Mouse (Mus musculus): ENCODE measurements around the gene Pdcd1lg2.

Pdcd1lg2 gene

DNA sequence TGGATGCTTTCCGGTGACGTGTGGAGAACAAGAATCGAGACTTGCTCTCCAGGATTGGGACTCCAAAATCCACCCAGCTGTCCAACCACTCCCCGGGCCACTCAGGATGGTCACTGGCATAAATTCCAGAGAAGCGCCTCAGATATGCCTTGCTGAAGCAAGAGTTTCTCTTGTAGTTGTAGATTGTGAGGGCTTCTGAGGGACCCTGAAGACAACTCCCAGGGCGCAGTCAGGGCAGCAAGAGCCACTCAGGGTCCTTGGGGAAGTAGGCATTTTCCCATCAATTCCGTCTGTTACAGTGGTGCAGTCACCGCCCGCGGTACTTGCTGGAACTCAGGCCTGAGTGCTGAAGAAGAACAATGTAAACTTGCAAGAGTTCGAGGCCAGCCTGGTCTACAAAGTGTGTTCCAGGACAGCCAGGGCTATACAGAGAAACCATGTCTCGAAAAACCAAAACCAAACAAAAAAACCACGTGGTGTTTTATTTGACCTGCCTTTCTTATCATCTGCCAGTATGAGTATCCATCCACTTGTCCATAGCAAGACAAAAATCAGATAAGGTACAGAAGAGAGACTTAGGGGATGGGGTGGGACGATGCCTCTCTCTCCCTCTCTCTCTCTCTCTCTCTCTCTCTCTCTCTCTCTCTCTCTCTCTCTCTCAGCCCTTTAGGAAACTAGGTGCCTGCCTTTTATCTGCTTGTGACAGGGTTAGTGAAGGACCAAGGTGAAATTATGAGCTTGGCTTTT, 76.8 kb downstream of the Pdcd1lg2 start:
- in situ Hi-C loops (cut with MboI; ENCODE audit: unreplicated experiment in 2 of 2): loop anchor here in 1 of 2 experiments (10.0 kb wide), 1 partner anchor 123 kb away; the partner anchor contains the start of genes Cd274 and Plgrkt

DNA sequence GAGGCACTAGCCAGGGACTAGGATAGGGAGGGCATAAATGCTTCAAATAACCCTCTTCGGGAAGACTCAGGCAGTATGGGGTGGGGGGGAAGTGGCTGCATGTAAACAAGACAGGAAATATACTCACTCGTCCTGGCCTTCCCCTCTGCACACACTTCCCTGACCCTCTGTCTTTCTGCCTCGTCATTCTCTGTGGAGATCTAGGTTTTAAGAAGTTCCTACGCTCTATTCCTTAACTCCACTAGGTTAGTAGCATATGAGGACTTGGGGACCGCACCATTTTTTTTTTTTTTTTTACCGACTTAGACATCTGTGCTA, 77.3 kb downstream of the Pdcd1lg2 start:
- in situ Hi-C loops (cut with MboI; ENCODE audit: unreplicated experiment in 2 of 2): loop anchor here in 1 of 2 experiments (10.0 kb wide), 1 partner anchor 123 kb away; the partner anchor contains the start of genes Cd274 and Plgrkt

DNA sequence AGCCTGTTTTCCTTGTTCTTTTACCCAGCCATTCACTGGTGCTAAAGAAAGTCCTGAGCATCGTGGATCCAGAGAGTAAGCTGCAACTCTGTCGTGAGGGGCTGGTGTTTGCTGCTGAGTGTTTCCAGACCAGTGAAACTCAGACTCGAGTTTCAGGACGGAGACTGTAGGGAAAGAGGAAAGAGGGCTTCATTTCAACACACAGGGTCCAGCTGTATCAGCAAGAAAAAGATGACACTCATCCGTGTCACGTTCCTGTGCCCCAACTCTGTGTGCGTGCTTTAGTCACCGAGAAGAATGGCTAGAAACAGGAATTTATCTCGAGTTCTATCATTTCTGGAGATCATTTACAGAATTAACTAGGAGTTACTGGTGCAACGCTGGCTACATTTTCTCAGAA, 77.7 kb downstream of the Pdcd1lg2 start:
- in situ Hi-C loops (cut with MboI; ENCODE audit: unreplicated experiment in 2 of 2): loop anchor here in 1 of 2 experiments (10.0 kb wide), 1 partner anchor 124 kb away; the partner anchor contains the start of genes Cd274 and Plgrkt

DNA sequence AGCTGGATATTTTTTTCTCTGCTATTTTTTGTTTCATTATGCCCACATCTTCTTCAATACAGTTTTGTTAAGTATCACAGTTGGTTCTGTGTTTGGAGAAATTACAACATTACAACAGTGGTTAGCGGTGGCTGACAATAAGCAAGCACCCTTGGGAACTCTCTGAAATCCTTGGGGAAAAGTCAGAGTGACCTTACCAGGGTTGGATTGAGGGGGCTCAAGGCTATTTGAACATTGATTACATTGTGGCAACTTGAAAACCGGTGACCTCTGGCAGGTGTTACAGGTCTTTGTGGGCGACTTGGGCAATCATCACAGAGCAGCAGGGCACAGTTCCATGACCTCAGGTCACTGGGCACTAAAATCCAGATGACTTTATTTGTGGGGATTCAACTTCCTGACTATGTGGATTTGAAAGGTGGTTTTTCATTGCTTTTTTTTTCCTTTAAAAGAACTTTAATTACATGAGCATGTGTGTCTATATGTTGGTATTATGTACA, 79.1 kb downstream of the Pdcd1lg2 start:
- in situ Hi-C loops (cut with MboI; ENCODE audit: unreplicated experiment in 2 of 2): loop anchor here in 1 of 2 experiments (10.0 kb wide), 1 partner anchor 125 kb away; the partner anchor contains the start of genes Cd274 and Plgrkt

DNA sequence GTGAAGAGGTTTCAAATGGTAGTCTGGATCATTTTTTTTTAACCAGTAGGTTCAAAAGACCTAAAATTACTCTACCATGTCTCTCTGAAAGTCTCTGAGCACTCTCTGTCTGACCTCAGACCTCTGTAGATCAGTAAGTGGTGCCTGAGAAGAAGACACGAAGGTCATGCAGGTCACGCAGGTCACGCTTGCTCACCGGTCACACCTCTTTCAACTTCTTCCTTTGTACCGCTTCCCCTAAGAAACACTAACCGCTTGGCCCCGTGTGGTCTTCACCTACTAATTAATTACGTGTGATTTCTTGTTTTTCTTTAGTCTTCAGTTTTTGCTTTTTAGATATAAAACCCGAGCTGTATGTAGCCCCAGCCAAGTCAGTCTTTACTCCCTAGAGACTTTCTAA, 80.7 kb downstream of the Pdcd1lg2 start:
- in situ Hi-C loops (cut with MboI; ENCODE audit: unreplicated experiment in 2 of 2): no loop called here

DNA sequence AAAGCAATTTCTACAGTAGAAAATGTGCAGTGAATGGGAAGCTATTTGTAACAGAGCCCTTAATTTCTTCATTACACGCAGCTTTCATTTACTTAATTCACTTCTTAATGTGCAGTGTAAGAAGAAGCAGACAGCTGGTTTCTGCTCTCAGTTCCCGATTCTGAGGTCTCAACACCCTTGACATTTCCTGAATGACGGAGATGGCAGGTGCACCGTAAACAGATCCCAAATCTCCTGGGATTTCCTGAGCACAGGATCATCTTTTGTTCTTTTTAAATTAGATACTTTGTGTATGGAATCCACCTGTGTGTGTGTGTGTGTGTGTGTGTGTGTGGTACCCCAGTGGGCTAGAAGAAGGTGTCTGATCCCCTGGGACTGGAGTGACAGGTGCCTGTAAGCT, 83.7 kb downstream of the Pdcd1lg2 start:
- in situ Hi-C loops (cut with MboI; ENCODE audit: unreplicated experiment in 2 of 2): no loop called here

DNA sequence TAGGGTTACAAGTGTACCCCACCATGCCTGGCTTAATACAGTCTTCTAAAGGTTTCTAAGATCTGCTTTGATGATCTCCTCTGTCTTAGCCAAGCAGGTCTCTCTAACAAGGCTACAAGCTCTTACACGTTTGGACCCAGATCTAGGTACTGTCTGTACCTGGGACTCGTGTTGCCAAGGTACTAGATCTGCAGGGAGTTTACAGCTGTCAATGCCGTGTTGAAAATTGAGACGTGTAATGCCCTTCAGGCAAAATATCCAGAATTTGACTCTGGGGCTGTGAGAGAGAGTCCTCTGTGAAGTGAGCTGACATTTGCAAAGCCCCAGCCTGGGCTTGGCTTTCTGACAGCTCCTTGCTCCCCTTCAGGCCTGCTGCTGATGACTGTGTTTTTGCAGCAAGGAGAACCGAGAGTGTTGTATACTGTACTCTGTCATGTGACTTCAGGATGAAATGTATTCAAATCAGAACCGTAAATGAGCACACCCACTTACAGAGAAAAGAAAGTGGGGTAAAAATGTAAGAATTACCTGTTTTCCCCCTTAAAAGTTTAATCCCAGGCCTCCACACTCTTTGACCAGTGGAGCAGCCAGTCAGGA, 85.4 kb downstream of the Pdcd1lg2 start:
- in situ Hi-C loops (cut with MboI; ENCODE audit: unreplicated experiment in 2 of 2): no loop called here

DNA sequence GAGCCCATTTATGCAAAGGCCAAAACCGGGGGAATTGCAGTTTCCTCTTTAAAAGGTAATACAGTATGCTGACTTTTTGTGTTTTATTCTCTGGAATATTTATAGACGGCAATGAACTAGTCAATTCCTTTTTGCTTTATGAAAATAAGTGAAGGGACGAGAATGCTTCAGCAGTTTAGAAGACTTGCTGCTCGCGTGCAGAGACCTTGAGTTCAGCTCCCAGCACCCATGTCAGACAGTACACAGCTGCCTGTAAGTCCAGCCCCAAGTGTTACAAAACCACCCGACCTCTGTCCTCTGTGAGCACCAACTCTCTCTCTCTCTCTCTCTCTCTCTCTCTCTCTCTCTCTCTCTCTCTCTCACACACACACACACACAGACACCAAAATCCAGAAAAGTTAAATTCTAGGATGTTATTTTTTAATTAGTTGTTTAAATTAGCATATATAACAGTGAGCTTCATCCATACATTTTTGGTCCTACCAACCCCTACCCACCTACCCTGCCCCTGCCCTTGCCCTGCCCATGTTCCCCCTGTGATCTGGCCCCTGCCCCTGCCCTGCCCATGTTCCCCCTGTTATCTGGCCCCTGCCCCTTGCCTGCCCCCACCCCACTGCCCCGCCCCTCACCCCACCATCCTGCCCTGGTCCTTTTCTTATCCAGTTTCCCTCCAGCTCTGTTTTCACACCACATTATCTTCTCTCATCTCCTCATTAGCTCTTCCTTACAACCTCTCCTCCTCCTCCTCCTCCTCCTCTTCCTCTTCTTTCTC, 86.3 kb downstream of the Pdcd1lg2 start:
- in situ Hi-C loops (cut with MboI; ENCODE audit: unreplicated experiment in 2 of 2): no loop called here

DNA sequence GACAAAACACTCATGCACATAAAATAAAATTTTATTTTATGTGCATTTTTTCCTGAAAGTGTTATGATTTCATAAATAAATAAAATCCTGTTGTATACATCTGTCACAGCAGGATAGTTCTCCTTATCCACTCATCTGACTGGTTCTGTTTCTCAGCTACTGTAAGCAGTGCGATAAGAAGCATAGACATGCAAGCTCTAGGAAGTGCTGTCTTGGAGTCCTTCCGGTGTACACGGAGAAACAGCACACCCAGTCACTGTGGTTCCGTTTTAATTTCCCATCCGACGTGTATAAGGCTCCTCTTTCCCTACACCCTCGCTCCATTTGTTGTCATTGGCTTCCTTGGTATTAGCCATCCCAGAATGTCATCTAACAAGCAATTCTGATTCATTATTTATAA, 87.2 kb downstream of the Pdcd1lg2 start:
- in situ Hi-C loops (cut with MboI; ENCODE audit: unreplicated experiment in 2 of 2): no loop called here

DNA sequence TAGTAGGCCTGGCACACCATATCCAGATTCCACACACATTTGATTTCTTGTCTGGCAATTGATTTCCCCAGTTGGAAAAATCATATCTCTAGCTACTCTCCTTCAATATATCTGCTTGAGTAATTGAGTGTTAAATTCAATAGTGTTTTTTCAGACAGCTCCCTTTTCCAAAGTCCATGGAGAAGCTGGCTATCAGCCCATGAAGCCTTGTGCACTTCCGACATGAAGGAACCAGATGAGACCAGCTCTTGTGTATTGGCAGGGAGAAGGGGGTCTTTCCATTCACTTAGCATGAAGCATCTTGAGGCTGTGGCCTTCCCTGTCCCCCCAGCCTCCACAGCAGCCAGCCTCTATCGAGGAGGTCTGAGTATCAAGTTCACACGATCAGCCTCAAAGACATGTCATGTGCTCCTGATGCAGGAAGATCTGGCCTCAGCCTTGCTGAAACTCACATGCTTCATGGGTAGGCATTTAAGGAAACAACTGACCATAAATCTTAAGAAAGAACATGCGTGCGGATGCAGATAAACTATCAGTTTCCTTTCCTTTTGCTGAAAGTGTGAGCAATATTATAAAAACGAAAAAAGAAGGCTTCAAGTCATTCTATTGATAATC, 88.2 kb downstream of the Pdcd1lg2 start:
- in situ Hi-C loops (cut with MboI; ENCODE audit: unreplicated experiment in 2 of 2): no loop called here

DNA sequence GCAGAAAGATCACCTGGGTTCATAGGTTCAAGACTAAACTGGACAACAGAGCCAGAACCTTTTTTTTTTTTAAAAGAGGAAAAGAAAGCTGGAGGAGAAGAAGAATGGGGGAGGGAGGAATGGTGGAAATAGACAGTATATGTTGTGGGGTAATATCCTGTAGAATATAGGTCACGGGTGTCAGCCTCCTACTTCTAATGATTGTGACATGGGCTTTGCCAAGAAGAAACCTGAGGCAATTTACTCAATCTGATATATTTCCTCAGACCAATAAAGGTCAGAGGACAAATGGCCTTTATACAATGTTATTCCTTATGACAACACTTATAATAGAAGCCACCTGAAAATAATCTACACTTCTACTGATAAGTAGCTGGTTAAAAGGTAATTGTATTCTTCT, 89.6 kb downstream of the Pdcd1lg2 start:
- in situ Hi-C loops (cut with MboI; ENCODE audit: unreplicated experiment in 2 of 2): loop anchor here (5.0 to 25.0 kb wide), 10 partner anchors 143 to 1488 kb away; partner anchors contain the start of genes Ranbp6 (in 2 of the 2), 9930021J03Rik (in 1 of the 2), Jak2 (in 1 of the 2) and Rfx3 (in 1 of the 2)

DNA sequence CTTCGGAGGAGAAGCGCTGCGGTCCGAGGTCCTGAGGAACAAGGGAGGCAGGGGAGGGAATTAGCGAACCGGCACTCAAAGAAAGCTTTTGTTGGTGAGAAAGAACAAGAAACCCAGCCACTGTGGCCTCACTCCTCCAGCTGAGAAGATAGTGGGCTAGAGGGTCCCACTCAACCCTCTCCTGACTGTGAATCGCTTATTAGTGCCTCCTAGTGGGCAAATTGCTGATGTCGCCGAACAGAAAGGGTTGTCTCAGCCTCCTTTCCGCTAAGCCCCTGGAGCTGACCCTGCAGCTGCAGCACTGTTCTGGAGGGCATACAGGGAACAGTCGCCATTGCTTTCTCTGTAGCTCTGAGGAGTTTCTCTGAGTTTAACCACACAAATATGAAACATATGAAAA, 90.4 kb downstream of the Pdcd1lg2 start:
- in situ Hi-C loops (cut with MboI; ENCODE audit: unreplicated experiment in 2 of 2): loop anchor here (5.0 to 25.0 kb wide), 10 partner anchors 144 to 1489 kb away; partner anchors contain the start of genes Ranbp6 (in 2 of the 2), 9930021J03Rik (in 1 of the 2), Jak2 (in 1 of the 2) and Rfx3 (in 1 of the 2)

DNA sequence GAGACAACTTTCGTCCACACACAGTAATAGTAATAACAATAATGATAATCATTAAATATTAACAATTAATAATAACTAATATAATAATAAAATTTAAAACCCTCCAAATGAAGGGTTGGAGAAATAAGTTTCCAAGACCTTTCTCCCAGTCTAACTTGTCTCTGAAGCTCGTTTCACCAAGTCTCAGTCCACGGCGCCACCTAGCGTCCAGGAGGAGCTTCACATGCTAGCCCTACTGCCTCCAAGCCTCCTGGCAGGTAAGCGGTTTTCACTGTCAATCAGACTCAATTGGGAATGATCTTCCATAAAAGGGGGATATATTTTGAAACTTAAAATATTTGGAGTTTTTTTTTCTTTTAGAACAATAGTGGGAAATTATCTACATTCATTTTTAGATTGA, 90.8 kb downstream of the Pdcd1lg2 start:
- in situ Hi-C loops (cut with MboI; ENCODE audit: unreplicated experiment in 2 of 2): loop anchor here (5.0 to 25.0 kb wide), 10 partner anchors 144 to 1489 kb away; partner anchors contain the start of genes Ranbp6 (in 2 of the 2), 9930021J03Rik (in 1 of the 2), Jak2 (in 1 of the 2) and Rfx3 (in 1 of the 2)

DNA sequence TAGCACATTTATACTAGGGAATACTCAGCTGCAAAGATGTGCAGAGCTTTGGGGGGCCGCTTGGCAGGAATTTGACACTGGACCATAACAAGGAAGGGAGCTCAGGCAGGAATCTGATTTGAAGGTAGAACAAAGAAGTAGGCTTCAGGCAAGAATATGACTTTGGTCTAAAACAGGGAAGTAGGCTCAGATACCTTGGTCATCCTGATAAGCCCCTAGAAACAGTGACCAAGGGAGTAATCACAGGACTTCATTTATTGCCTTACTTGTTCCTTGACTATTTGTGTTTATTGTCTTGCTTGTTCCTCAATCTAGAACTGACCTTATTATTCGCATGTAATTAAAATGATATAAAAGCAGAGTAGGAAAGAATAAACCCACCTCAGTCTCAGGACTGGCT, 93.4 kb downstream of the Pdcd1lg2 start:
- in situ Hi-C loops (cut with MboI; ENCODE audit: unreplicated experiment in 2 of 2): loop anchor here (5.0 to 25.0 kb wide), 10 partner anchors 147 to 1492 kb away; partner anchors contain the start of genes Ranbp6 (in 2 of the 2), 9930021J03Rik (in 1 of the 2), Jak2 (in 1 of the 2) and Rfx3 (in 1 of the 2)

DNA sequence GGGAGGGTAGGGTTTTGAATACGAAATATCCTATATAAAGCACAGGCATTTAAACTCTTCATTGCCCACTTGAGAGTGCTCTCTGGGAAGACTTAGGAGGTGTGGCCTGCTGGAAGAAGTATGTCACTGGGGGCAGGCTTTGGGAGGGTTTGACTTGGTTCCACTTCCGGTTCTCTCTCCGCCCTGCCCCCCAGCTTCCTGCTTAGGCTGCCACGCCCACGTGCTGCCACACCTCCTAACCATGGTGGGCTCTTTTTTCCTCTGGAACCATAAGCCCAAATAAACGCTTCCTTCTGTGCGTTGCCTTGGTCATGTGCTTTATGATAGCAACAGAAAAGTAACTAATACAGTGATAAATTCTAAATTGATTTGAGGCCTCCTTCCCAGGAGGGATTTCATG, 94.9 kb downstream of the Pdcd1lg2 start:
- in situ Hi-C loops (cut with MboI; ENCODE audit: unreplicated experiment in 2 of 2): loop anchor here (10.0 to 25.0 kb wide), 5 partner anchors 307 to 1493 kb away; partner anchors contain the start of genes Ranbp6 (in 2 of the 2), 9930021J03Rik (in 1 of the 2) and Rfx3 (in 1 of the 2)

DNA sequence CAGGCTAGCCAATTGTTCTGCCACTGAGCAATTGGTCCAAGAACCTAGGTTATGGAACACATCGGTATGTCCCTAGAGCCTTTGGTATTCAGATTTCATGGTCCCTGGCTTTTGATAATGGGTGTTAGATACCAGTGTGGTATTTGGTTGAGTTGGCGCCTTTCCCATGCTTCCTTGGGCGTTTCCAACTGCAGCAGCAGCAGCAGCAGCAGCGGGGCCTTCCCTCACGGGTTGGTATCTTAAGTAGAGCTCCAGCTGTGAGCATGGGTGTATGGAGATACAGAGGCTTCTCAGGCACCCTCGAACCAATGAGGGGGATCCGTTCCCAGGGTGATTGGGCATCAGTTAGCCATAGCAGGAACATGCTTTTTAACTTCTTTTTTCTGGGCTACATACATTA, 97.5 kb downstream of the Pdcd1lg2 start:
- in situ Hi-C loops (cut with MboI; ENCODE audit: unreplicated experiment in 2 of 2): loop anchor here (10.0 to 25.0 kb wide), 5 partner anchors 304 to 1496 kb away; partner anchors contain the start of genes Ranbp6 (in 2 of the 2), 9930021J03Rik (in 1 of the 2) and Rfx3 (in 1 of the 2)

DNA sequence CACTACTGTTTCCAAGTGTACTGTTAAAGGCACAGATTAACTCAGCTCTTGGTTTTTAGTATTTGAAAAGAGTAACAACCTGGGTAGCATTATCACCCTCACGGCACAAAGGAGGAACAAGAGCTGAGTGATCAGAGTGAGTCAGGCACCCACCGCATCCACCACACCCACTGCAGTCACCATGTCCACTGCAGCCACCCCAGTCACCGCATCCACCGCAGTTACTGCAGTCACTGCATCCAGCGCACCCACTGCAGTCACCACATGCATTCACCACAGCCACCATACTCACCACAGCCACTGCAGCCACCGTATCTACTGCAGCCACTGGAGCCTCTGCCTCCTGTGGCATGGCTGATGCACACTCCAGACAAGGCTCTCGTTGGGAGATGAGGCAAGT, 99.1 kb downstream of the Pdcd1lg2 start:
- in situ Hi-C loops (cut with MboI; ENCODE audit: unreplicated experiment in 2 of 2): loop anchor here (10.0 to 25.0 kb wide), 5 partner anchors 302 to 1498 kb away; partner anchors contain the start of genes Ranbp6 (in 2 of the 2), 9930021J03Rik (in 1 of the 2) and Rfx3 (in 1 of the 2)

DNA sequence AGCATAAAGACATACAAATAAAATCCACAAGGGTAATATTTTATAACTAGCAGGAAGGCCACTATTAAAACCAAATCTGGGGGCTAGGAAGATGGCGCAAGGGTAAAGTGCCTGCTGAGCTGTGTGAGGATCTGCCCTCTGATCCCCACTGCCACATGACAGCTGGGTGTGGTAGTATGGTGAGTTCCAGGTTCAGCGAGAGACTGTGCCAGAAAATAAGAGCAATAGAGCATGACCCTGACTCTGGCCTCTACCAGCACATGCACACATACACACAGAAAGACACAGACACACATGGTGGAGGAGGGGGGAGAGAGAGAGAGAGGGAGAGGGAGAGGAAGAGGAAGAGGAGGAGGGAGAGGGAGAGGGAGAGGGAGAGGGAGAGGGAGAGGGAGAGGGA, 101.1 kb downstream of the Pdcd1lg2 start:
- in situ Hi-C loops (cut with MboI; ENCODE audit: unreplicated experiment in 2 of 2): loop anchor here (25.0 kb wide), 3 partner anchors 300 to 1500 kb away; partner anchors contain the start of genes 9930021J03Rik (in 1 of the 2), Ranbp6 (in 1 of the 2) and Rfx3 (in 1 of the 2)

DNA sequence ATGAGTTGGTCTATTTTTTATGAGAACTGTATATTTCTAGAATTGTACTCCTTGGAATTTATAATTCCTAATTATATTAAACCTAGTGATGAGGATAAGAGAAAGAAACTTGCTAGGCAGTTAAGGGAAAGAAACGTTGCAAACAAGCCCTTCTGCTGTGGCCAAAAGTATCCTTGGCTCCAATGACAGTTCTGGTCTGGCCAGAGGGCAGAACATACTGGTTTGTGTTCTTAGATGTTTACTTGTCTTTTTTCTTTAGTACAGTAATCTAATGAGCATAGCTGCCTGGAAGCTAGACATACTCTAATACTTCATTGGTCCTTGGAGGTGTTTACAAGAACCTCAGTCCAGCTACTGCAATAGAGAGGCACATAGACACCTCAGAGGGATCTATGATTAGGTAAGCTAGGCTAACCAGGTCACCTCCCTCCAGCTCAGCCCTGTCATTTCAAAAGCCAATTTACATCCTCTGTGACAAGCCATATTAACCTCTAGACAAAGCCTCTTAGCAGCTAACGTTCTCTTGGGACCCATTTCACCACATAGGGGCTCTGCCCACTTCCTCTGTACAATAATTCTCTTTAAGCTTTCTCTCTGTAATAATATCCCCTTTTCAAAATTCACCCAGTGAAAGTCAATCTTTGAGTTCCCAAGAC, 102.5 kb downstream of the Pdcd1lg2 start:
- in situ Hi-C loops (cut with MboI; ENCODE audit: unreplicated experiment in 2 of 2): loop anchor here (25.0 kb wide), 3 partner anchors 299 to 1501 kb away; partner anchors contain the start of genes 9930021J03Rik (in 1 of the 2), Ranbp6 (in 1 of the 2) and Rfx3 (in 1 of the 2)

Data from v-Abl transformed pro-B cells (cell line).